In genomic region chr15:62934522-62935189, GRCm38 (mm10) we compare ENCODE assay signal across 10 mouse cellular contexts.
DNase-seq lines count a peak whose midpoint lies in the region; ATAC-seq and TF ChIP-seq lines count a peak whose summit lies in the region.
"Had no signal": no experiment of that assay in that cellular context is flagged by ENCODE, and none has a peak within 500 bp of the region (broad histone marks: within the 10 kb centered on the region; RNA-seq: fewer than 3 reads in every experiment).

No protein-coding gene starts in this region.

- intact Hi-C loops in heart, adult 2 months (cut with DNase I): no loop called here

- TF ChIP-seq EP300 in heart, adult 2 months (IDR thresholded peaks at IDR 0.05; ENCODE audit: insufficient read depth, low read depth, low read length): no peak

- no peak overlapping the region for H3K4me2 ChIP-seq in heart, embryonic 14.5 days (ENCODE audit: low read length)
- H3K4me2 ChIP-seq: neural tube, embryonic 15.5 days had no signal

- no peak overlapping the region for H3K4me3 ChIP-seq in heart, embryonic 14.5 days (ENCODE audit: control insufficient read depth in 1 of 2, insufficient read depth in 1 of 2, low read depth in 1 of 2, low read length in 2 of 2)
- H3K4me3 ChIP-seq in heart, adult 2 months: no peak overlapping the region
- H3K4me3 ChIP-seq: neural tube, embryonic 15.5 days had no signal

- no peak for TF ChIP-seq POLR2A in heart, adult 2 months (IDR thresholded peaks at IDR 0.05; ENCODE audit: insufficient read depth, low read depth, low read length)

- peaks cover 0 to 20% of the 10 kb centered on the region in 2 experiments; a peak in 2 of 4 replicates for H3K4me1 ChIP-seq in heart, embryonic 14.5 days (ENCODE audit: control insufficient read depth in 2 of 2, insufficient read depth in 2 of 2, low read length in 2 of 2)
- no peaks in the 10 kb centered on the region for H3K4me1 ChIP-seq in heart, adult 2 months (ENCODE audit: control insufficient read depth, insufficient read depth, low read length)
- H3K4me1 ChIP-seq: neural tube, embryonic 15.5 days had no signal

- TF ChIP-seq CTCF in heart, adult 2 months (IDR thresholded peaks at IDR 0.05): no peak

- peak overlapping the region in 1 of 2 experiments; percentile 45; a peak in 3 of 4 replicates for H3K27ac ChIP-seq in heart, embryonic 14.5 days (replicated peaks in 1 of 2; ENCODE audit: control insufficient read depth in 1 of 2, insufficient read depth in 1 of 2, low read depth in 2 of 2, low read length in 2 of 2)
- H3K27ac ChIP-seq in heart, adult 2 months: no peak overlapping the region
- H3K27ac ChIP-seq: neural tube, embryonic 15.5 days had no signal

- H3K27me3 ChIP-seq in heart, embryonic 14.5 days (ENCODE audit: control insufficient read depth, insufficient read depth, low read length): no peaks in the 10 kb centered on the region
- H3K27me3 ChIP-seq in heart, adult 2 months (ENCODE audit: control insufficient read depth, insufficient read depth, low read length): no peaks in the 10 kb centered on the region
- H3K27me3 ChIP-seq: neural tube, embryonic 15.5 days had no signal

- no peak overlapping the region for H3K9ac ChIP-seq in heart, embryonic 14.5 days (ENCODE audit: low read length)
- no peak overlapping the region for H3K9ac ChIP-seq in heart, adult 2 months (ENCODE audit: low read depth, low read length)
- H3K9ac ChIP-seq: neural tube, embryonic 15.5 days had no signal

- H3K36me3 ChIP-seq in heart, embryonic 14.5 days (ENCODE audit: control insufficient read depth, insufficient read depth, low read length): no peaks in the 10 kb centered on the region
- no peaks in the 10 kb centered on the region for H3K36me3 ChIP-seq in heart, adult 2 months (ENCODE audit: control insufficient read depth, insufficient read depth, low read length)
- H3K36me3 ChIP-seq: G1E; neural tube, embryonic 15.5 days had no signal

- H3K9me3 ChIP-seq in heart, embryonic 14.5 days (ENCODE audit: control insufficient read depth, low read length): no peaks in the 10 kb centered on the region
- H3K9me3 ChIP-seq: G1E; neural tube, embryonic 15.5 days had no signal

- ATAC-seq in heart, embryonic 14.5 days (ENCODE audit: insufficient number of reproducible peaks, insufficient read depth, low FRiP score, low read depth): peak; percentile 66; the same call in 1 of the 2 replicates

- no peak for DNase-seq in heart, adult 2 months
- DNase-seq in 3T3-L1 (ENCODE audit: low read depth, low spot score): peak; percentile 89
- peak; percentile 31 for DNase-seq in embryo, embryonic 10.5 days (ENCODE audit: low spot score)
- peak; percentile 58 for DNase-seq in kidney, postnatal 14 days
- DNase-seq in spleen, adult 12 weeks (ENCODE audit: low spot score): no peak
- DNase-seq in ovary, postnatal 36 days (ENCODE audit: low spot score): no peak
- no peak for DNase-seq in thymus, postnatal 14 days

- no peaks in the 10 kb centered on the region for H3K79me2 ChIP-seq in heart, adult 2 months (replicated peaks; ENCODE audit: control insufficient read depth, insufficient read depth, low read length)

Comparison
In these comparisons a context has a peak if more than half of its experiments do, and no peak if none do; other contexts are left out.
1. DNase-seq: peak in 3T3-L1 (single experiment), embryo, embryonic 10.5 days (single experiment) and kidney, postnatal 14 days (single experiment); none in heart, adult 2 months (0 of 2), spleen, adult 12 weeks (single experiment), ovary, postnatal 36 days (single experiment) and thymus, postnatal 14 days (single experiment).